Mouse (Mus musculus): Measurements from ENCODE around the gene Trappc10.

The Trappc10 gene

DNA sequence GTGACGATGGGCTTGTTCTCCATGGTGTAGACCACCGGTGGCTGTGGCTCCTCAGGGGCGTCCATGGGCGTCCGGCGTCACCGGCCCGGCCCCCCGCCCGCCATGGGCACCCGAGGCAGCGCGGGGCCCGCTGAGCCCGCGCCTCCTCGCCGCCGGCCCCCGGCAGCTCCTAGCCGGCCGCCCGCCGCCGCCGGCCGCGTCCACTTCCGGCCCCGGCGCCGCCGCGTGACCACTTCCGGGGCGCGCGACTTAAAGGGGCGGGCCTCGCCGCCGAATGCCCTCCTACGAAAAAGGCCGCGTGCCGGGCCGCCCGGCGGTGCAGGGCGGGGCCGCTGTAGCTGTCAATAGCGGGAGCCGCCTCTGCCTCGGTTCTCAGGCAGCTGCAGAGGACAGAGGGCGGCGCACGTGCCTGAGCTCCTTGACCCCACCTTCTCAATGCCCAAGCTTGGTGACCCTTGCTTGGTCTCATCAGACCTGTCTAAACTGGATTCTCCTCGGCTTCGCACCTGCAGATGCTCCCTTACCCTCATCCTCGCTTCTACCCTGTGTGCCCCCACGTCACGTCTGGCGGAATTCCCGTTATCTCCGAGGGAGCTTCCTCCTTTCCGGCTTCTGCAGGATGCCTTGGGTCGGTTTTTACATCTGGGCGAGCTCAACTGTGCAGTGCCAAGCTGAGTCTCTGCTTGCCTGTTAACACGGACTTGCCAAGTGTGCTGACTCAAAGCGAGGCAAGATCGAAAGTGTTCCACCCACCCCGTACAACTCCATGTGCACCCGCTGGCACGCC lies at the start of gene Trappc10:
Trappc10 (minus strand) TSS at position 204 of the 787 bp plus-strand sequence.
- WGBS: 1% methylated on average over 63 of the region's 74 CpGs

DNA sequence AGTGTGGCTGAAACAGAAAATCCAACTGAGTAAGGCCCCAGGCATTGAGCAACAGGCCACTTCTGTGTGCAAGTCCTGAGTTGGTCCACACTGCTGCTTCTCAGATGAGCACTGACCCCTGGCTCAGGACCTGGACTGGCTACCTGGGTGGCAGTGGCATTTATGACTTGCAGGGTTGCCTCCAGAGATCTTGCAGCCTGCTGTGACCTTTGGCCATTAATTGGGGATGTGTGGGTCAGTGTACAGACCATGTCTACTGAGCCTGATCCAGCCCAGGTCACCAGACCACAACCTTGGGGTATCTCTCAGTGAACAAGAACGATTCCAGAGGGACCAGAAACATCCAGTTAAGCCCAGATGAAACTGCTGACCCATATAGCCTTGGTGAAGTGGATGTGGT lies 49.1 kb upstream of the Trappc10 start:
- WGBS: 81% methylated on average over 1 of the region's 1 CpGs

DNA sequence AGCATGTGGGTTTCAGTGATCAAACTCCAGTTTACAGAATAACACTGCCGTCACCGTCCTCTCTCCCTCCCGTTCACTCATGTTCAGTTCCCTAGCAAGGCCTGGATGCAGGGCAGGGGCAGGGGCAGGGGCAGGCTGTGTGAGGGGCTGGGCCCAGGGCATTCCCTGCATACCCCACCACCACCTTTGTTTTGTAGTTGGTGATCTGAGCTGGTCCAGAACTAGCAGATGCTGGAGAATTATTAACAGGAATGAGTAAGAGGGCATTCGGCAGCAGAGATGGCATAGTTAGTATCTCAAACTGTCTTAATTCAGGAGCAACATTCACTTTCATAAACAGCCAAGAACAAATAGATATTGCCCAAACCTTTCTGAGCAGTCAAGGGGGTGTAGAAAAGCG lies 47.9 kb upstream of the Trappc10 start:
- WGBS: 88% methylated on average over 5 of the region's 5 CpGs

DNA sequence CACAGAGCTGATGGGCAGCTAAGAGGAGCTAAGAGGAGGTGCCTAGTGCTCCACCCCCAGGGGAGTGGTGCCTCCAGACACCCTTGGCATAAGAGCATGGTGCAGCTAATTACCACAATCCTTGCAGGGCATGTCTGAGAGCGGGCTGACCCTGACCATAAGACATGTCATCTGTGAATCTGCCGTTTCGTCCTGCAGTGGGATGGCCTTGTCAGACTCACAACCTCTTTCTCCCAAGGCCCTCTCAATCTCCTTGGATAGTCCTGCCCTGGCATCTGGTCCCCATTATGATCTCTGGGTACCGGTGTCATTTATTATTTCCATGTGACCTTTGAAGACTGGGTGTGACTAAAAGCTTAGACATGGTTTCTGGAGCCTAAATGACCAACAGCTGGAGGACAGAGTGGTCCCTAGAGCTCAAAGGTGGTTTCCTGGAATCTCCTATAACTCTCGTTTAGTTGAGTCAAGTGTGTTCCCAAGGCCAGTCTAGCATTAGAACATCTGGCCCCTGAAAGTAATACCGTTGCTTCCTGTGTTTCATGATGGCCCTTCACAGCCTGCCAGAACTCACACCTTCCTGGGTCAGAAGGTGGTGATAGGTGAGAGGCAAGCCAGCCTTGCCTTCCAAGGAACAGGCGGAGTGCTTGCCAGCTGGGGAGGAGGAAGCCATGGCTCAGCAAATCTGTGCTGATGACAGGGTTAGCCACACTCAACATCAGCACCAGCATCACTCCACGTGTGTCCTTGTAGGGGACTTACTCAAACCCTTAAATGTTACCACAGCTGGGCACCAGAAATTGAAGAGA lies 46.5 kb upstream of the Trappc10 start:
- 86% methylated on average over 8 of the region's 8 CpGs for WGBS

DNA sequence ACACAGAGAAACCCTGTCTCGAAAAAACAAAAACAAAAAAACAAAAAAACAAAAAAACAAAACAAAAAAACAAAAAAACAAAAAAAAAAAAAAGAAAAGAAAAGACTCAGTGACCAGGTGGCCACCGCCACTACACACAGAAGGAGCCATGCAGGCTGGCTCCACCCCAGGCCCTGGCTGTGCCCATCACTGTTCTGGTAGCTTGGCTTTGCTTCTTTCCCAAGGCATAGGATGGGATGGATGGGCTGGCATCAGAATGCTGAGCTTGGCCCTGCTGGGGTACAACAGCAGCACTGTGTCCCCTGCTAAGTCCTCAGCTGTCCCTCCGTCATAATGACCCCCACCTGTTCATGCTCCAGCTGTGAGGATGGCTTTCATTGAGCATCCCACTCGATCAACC lies 44.5 kb upstream of the Trappc10 start:
- 72% methylated on average over 4 of the region's 4 CpGs for WGBS

DNA sequence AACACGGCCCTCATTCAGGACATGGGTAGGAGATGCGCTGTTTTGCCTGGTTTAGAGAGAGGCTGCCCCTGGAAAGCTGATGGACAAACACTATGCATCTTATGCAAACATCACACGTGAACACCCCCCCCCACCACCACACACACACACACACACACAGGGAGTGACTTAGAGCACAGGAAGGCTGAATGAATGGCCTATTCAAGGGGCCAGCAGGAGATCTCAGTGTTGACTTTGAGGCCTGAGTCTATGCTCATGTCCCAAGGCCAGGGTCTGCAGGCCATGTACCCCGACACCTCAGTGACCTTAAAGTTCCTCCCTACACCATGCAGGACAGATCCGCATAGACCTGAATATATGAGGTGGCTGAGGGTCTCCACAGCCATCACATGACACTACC lies 43.7 kb upstream of the Trappc10 start:
- 84% methylated on average over 5 of the region's 5 CpGs for WGBS

GRCm38 (mm10) chr10:78287465-78288132 lies 43.2 kb upstream of the Trappc10 start:
- 92% methylated on average over 22 of the region's 22 CpGs for WGBS

- 68% methylated on average over 4 of the region's 4 CpGs for WGBS
Observed at GRCm38 (mm10) chr10:78285959-78286358, 41.5 kb upstream of the Trappc10 start.

DNA sequence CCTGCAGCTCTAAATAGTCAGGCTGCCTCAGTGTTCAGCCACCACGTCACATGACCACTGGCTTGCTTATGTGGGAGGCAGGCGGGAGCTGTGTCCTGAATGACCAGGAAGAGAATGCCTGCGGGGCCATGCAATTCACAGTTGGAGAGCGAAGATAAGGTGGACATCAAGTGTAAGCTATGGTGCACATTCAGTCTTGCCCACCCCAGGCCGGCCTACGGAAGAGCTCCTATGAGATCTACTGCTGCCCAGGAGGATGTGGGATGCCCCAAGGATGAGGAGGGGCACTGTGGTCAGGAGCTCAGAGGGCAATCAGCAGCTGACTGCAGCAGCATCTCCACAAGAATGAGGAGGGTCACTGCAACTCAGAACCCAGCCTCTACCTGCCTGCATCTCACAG lies 41.0 kb upstream of the Trappc10 start:
- WGBS: 78% methylated on average over 6 of the region's 6 CpGs

DNA sequence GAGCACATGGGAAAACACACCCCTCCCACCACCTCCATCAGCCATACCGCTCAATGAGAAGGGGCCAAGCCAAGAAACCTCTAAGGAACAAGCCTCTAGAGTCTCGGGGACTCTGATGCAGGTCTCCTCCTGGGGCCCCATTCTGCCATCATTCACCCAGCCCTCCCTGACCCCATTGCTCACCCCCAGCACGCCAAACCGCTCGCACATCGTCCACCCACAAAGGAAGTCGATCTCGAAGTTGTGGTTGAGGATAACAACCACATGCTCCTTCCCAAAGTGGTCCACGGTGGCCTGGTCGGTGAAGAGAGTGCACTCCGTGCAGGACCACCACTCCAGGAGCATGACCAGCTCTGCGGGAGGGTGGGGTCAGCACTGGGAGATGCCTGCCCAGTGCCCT lies 40.4 kb upstream of the Trappc10 start:
- 89% methylated on average over 12 of the region's 12 CpGs for whole genome bisulfite sequencing

DNA sequence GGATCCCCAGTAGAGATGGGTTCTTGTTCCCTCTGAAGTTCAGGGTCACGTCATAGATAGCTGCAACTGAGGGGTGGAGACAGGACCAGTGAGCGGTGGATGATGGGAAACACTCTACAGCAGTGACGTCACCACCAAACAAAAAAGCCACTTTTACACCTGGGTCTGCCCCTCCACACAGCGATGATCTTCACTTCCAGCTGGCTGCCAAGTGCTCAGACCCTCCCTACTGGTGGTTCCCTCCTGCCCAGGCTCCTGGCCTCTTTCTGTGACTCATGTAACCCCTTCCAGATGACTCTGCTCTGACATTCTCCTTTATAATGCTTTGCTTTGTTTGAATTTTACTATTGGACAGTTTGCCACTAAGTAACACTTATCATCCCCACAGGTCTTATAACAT lies 38.0 kb upstream of the Trappc10 start:
- WGBS: 86% methylated on average over 4 of the region's 4 CpGs

GRCm38 (mm10) chr10:78280486-78280885 lies 36.0 kb upstream of the Trappc10 start:
- WGBS: 85% methylated on average over 9 of the region's 9 CpGs

GRCm38 (mm10) chr10:78279210-78279609 lies 34.8 kb upstream of the Trappc10 start:
- WGBS: 60% methylated on average over 8 of the region's 8 CpGs

- WGBS: 60% methylated on average over 3 of the region's 3 CpGs
Observed at GRCm38 (mm10) chr10:78277835-78278234, 33.4 kb upstream of the Trappc10 start.

- 93% methylated on average over 4 of the region's 4 CpGs for WGBS
Observed at GRCm38 (mm10) chr10:78276242-78276641, 31.8 kb upstream of the Trappc10 start.

- WGBS: 49% methylated on average over 9 of the region's 9 CpGs
Observed at GRCm38 (mm10) chr10:78272932-78273331, 28.5 kb upstream of the Trappc10 start.

DNA sequence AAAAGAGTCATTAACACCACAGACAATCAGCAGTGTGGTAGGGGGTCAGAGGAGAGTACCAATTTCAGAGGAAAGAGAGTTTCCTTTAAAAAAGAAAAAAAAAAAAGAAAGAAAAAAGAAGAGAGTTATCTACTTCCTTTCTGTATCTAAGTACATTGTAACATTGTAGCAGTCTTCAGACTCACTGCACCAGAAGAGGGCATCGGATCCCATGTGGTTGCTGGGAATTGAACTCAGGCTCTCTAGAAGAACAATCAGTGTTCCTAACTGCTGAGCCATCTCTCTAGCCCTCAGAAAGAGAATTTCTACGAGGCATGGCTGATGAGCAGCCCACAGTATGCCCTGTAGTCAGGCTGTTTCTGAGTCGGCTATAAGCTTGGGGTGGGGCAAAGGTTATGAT lies 21.4 kb upstream of the Trappc10 start:
- 60% methylated on average over 3 of the region's 3 CpGs for WGBS

DNA sequence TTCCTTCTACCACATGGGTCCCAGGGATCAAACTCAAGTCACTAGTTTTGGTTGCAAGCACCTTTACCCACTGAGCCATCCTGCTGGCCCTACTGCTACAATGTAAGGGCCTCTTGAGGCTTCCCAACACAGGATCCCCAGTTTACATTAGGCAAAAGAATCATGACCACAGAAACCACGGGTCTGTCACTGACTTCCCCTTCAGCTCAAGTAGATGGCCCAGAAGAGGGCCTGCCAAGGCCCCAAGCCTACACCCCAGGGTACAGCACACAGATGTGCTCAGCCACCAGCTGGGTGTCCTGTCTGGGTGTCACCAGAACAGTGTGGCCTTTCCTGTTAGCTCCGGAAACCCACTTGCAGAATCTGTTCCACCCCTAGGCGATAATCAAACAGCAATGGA lies 20.3 kb upstream of the Trappc10 start:
- WGBS: 74% methylated on average over 3 of the region's 3 CpGs

DNA sequence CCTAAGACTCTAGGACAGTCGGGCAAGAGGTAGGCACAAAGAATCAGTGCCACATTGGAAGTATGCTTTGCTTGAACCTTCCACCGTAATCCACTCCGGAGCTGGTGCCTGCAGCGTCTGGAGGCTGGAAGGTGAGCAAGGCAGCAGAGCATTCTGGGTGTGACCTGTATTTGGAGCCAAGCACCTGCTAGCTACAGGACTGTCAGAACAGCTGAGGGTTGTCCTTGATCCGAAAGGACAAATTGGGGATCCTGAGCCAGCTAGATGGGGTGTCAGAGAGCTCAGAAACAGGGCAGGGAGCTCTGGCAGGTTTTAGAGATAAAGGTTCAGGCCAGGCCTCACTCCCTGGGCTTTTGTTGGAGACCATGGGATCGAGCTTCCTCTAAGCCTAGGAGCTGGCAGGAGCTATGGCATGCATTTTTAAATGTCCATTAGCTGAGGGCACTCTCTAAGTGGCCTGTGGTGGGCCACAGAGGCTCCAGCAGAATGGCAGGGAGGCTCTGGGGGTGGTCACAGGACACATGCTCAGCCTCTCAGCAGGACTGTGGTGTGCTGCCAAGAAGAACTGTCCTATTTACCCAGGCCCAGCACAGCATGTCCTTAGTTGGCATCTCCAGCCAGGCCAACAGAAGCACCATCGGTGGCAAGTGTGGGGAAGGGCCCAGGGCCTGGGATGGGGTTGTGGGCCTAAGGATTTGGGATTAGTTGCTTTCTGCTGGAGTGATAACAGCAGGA lies 16.6 kb upstream of the Trappc10 start:
- WGBS: 64% methylated on average over 7 of the region's 7 CpGs

DNA sequence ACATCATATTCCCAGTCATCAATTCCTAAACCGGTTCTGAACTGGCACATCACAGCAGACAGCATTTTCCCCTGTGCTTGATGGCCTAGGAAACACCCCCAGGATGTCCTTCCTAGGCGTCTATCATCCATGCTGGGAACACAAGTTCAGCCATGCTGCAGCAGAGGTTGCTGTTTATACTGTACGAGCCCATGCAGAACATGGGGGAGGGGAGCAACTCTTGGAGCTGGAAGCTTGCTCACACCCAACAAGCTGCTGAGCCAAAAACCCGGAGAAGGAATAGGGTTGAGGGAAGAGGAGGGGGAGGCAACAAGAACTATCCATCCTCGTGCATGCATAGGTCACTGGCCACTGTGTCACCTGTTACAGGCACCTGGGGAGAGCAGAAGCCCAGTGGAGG lies 15.9 kb upstream of the Trappc10 start:
- 22% methylated on average over 5 of the region's 5 CpGs for WGBS

DNA sequence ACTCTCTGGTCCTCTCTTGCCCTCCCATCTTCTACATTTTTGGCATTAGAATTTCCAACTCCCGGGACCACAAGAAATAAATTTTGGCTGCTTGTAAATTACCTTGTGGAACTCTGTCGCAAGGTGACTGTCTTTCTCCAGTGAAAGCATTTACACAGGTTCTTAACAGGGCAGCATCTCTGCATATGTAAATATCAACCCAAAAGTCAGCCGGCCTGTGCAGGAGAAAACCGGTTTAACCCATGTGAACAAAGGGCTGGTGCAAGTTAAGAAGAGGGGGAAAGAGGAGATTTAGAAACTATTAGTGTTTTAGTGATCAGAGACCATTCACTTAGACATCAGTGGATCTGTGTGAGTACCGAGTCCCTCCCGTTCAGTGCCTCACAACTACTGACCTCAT lies 15.3 kb upstream of the Trappc10 start:
- 74% methylated on average over 6 of the region's 6 CpGs for WGBS

GRCm38 (mm10) chr10:78259230-78259629 lies 14.8 kb upstream of the Trappc10 start:
- WGBS: 89% methylated on average over 5 of the region's 5 CpGs
